Mouse (Mus musculus) adrenal gland, postnatal 36 days (tissue): ENCODE data around the gene Gm14597. TPM values are rescaled to one million over a fixed set of nuclear protein-coding genes. Genes with fewer than 3 reads are reported as not detected.
"Not testable (repeated sequence)": the region's sequence is repeated elsewhere in the genome, so short reads cannot be mapped to it uniquely, and the experiment has no call there.

ENCODE experiments used
- DNase-seq, 2 experiments: peaks; one replicate each; pipeline ENCODE4 v3.0.0; 2021; ENCODE audit warnings: mixed read lengths in 1 of 2
- long read RNA-seq, 2 experiments: library from polyadenylated mRNA; stranded (forward); transcript quantifications; one replicate each; pipeline ENCODE4 v2.0.0; 2021; ENCODE audit warnings: borderline sequencing depth in 2 of 2
- total RNA-seq, 2 experiments: library from RNA; stranded (reverse); gene quantifications; 2 replicates each; pipeline ENCODE4 v1.2.3; 2021

The Gm14597 gene
- not detected for total RNA-seq
- long read RNA-seq, experiment 1, partial matches to known transcripts, result 0 of 1 reads
- long read RNA-seq, experiment 1, other reads (novel, unspliced or antisense), result 1 of 1 reads
- long read RNA-seq, experiment 2, result 0 reads

DNA sequence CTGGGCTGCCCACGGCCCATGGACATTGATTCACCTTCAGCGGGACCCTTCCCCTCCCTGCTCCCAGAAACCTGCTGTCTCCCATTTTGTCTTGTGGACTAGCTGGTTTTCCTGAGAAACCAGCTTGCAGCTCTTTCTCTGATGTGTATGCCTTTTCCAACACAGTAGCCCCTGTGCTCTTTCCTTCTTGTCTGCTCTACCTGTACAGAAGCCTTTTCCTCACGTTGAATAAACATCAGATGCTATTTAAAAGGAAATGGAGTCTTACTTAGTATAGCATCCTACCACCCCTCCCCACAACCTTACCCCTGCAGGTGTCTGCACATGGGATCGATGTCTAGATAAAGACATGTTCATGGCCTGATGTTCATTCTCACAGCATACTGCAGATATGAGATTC, at the start of gene Gm14597:
TSS of gene Gm14597 (minus strand) at position 101 of the 400 bp plus-strand sequence.
- DNase-seq, result not testable (repeated sequence)

DNA sequence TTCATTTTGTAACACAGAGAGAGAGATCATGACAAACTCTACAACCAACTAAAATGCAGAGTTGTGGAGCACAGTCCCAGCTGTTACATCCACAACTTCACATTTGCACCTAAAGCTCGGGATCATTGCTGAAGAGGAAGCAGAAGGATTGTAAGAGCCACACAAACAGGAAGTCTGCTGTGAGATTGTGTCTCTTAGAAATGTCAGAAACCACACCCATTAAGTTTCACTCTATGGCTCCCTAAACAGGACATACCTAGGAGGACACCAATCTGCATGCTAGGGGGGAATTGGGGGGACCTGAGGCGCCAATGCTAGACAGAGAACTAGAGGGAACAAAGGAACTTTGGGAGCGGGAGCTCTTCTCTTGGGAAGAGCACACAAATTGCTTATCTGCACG, 44.1 kb upstream of the Gm14597 start:
- DNase-seq, result not testable (repeated sequence)

DNA sequence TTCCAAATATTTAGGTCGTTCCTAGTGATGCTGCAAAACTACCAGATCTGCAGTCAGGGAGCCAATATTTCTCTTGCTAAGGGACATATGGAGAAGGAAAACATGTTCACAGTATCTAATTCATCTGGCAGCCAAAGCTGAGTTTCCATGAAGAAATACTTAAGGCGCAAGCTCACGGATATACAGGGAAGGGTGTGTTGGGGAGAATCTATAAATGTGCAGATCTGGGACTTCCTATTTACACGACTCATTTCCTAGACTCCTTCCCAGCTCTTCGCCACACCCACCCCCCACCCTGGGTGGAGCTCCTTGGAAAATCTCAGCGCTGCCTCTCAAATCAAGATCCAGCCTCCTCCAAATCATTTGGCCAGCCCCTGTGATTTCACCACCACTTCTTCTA, 37.1 kb upstream of the Gm14597 start:
- DNase-seq, result peak in 1 of 2 experiments; percentile 2

DNA sequence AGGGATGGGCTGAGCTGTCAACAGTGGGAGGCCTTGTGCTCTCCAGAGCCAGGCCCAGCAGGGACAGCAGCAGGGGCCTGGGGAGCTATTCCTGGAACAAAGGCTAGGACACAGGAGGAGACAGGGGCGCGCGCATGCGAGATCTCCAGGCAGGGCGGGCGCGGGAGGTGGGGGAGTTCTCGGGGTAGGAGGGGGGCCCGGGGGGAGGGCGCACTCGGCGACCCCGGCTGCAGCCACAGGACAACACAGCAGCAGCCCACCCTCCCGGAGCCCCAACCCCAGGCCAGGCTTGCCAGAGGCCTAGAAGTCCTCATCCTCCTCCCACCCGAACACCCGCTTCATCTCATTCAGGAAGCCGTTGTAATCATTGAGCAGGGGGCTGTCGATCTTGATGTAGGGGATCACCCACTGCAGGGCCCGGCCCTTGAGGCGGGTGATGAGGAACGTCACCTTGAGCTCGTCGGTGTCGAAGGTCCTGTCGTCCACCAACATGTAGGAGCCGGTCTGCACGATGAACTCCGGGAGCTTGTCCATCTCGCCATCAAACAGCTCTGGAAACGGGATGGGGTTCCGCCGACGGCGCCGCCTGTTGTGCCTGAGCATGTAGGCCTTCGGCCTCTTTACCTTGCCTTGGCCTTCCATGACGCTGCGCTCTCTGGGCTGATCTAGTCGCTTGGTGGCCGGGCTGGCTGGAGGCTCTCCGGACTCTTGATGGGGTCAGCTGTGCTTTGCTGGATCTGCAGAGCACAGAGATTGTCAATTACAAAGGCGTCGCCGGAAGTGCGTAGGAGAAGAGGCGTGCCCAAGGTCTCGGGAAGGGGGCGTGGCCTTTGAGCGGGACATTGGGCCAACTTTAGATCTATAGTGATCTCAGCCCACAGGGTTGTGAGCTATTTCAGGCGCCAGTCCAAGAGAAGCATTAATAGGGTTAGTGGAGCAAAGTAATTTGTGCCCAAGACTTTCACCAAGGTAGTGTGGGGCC, 34.5 kb upstream of the Gm14597 start, which contains the start of gene Rtl8a:
TSS of gene Rtl8a (minus strand) at position 703 of the 982 bp plus-strand sequence.
- peak; percentile 85 to 86 for DNase-seq

DNA sequence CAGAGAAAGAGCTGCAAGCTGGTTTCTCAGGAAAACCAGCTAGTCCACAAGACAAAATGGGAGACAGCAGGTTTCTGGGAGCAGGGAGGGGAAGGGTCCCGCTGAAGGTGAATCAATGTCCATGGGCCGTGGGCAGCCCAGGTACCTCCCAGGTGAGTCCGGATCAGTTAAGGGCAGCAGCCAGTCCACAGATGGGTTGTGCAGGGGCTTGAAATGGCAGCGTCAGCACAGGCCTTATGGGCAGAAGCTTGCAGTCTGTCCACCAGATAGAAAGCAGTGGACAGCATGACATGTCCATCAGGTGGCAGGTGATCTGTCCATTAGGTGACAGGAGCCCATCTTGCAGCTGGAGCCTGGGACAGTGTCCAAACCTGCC, 33.8 kb upstream of the Gm14597 start:
- not testable (repeated sequence) for DNase-seq

DNA sequence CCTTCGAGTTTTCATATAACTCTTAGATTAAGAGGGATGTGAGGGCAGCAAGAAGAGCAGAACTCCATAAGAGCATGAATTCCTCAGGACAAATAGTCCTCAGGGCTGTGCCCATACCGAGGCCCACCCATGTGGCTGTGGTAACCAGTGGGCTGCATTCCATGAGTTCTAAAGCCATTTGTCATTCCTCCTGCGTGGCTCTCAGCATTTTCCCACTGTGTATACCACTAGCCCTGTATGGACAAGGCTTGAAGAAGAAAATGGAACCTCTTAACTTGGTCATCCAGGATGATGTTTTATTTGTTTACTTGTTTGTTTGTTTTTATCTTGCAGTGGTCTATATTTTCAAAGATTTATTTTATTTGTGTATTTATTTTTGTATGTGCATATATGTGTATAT, 29.3 kb upstream of the Gm14597 start:
- DNase-seq, result not testable (repeated sequence)

DNA sequence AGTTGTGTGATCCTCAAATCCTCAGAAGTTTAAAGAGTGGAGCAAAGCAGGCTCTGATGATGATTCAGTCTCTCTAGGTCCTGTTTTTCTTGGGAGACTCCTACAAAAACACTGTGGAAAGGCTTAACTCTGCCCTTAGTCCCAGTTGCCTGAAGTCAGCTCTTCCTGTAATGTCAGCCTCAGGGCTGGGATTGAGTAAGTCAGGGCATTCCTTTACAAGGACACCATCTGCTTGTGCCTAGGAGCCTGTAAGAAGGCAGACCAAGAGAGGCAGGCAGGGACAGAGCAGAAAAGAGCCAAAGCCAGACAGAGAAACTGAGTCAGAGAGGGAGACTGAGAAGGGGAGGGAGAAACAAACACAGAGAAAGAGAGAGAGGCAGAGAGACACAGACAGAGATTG, 2.6 kb upstream of the Gm14597 start:
- DNase-seq, result not testable (repeated sequence)

DNA sequence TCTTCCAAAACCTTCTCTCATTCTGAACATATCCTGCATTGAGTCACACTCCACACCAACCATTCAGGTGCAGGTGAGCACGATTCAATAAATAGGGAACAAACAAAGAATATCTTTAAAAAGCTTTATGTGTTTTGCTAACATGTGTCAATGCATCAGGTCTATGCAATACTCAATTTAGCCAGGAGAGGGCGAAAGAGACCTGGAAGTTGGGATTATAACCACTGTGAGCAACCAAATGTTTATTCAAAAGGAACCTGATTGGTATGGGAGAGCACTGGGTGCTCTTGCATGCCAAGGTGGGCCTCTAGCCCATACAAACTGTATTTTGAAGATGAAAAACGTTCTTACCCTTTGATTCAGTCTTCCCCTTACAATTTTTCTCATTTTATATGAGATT, 1.8 kb upstream of the Gm14597 start:
- DNase-seq, result peak; percentile 38 to 62

DNA sequence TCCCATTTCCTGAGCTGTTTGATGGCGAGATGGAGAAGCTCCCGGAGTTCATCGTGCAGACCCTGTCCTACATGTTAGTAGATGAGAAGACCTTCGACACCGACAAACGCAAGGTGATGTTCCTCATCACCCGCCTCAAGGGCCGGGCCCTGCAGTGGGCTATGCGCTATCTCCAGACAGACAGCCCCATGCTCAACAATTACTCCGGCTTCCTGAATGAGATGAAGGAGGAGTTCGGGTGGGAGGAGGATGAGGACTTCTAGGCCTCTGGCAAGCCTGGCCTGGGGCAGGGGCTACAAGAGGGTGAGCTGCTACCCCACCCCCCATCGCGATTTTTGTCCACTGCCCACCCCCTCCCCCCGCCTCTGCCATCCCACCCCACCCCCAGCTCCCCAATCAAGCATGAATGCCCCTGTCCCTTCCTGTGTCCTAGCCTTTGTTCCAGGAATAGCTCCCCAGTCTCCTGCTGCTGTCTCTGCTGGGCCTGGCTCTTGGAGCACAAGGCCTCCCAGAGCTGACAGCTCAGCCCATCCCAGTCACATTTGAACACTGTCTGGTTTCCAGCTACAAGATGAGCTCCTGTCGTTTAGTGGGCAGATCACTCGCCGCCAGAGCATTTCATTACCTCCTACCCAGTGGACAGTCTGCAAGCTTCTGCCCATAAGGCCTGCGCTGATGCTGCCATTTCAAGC, 511 bp downstream of the Gm14597 start:
- peak; percentile 2 to 15 for DNase-seq

DNA sequence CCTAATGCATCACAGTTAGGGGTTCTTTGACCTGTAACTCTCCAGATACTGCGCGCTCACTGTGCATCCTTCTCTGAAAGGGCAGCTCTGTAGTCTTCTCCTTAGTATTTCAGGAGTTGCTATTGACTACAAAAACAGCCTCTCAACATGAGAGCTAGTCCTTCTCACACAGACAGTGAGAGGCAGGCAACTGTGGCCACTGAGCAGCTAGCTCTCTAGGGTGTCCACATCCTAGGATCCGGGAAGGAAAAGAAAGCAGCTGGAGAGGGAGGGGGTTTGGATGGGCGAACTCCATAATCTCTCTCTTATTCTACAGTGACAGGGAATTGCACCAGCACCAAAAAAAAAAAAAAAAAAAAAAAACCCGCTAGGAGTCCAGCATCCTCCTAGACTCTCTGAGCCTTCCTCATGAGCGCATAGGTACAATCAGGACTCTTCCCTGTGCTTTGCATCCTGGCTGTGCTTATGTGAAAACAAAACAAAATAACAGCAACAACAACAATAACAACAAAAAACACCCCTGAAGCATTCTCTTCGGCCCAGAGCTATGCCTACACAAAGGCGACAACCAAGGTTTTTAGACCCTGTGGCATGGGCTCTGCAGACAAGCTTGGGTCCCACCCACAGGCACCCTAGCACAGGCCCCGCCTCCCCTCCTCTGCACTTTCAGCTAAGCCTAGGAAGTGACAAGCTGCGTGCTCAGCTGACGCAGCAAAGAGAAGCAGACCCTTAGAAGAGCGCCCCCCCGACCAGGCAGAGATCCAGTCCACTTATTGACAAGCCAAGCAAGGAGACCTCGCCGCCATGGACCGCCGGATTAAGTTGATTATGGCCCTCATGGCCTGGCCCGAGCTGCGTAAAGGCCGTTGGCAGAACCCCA, 1.3 kb downstream of the Gm14597 start, which contains the start of gene Rtl8c:
TSS of gene Rtl8c (plus strand) at position 791 of the 880 bp plus-strand sequence.
- peak; percentile 77 to 85 for DNase-seq

DNA sequence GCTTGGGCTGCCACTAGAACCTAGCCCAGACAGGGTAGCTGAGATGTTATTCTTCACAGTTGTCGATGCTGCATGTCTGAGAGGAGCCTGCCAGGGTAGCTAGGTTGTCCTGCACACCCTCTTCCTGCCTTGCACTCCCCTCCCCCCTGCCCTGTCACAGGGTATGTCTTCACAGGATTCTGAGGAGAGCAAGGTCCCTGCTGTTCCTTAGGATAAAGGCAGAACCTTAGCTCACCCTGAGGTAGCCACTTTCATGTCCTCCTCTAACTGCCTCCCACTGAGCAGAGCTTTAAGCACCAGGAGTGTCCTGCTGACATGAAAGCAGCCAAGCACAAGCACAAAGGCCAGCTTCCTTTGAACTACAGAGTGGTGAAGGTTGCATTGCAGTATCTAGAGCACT, 2.6 kb downstream of the Gm14597 start:
- DNase-seq, result not testable (repeated sequence)

DNA sequence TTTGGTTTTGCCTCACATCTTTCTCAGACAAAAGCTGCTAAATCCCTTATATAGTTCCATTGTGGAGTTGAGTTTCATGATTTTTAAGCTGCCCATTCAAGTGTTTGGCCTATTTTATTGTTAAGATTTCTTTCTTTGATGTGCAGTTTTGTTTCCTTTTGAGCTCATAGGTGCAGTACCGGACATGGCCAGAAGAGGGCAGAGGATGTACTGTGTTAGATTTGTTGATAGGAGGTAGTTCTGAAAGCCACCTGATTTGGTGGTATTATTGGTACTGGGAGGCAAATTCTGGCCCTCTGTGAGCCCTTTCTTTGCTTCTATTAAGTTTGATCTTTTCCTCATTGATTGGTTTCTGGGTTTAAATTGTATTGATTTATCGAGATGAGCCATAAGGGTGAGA, 8.8 kb downstream of the Gm14597 start:
- DNase-seq, result peak; percentile 65 to 66

DNA sequence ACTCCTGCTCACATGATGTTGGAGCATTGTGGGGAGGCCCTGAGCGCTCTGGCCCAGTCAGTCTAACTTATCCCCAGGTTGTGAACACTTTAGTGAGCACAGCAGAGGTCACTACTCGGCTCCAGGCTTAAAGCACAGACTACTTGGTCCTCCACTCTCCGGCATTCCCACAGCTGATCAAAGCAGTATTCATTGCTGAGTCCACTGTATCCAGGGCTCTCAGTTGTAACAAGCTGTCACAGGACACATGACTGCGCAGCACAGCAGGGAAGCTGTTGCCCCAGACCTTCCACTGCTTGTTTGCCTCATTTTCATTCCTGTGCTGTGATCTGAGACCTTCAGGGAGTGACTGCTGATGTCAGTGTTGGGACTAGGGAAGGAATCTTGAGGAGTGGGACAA, 25.4 kb downstream of the Gm14597 start:
- DNase-seq, result not testable (repeated sequence)

DNA sequence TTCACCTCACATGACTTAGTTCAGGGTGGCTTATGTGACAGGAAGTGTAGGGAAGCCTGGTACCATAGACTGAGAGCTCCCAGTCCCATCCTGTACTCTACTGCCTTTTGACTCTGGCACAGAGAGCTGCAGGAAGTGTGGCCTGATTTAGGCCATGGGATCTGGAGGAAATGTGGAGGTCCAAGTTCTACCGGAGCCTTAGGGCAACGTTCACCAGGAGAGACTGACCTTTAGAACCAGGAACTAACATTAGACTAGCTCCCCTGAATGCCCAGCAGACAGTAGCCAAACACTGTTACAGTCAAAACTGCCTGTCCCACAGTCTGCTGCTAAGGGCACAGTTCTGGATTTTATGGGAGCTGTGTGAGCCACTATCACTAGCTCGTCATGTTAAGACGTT, 27.4 kb downstream of the Gm14597 start:
- not testable (repeated sequence) for DNase-seq

DNA sequence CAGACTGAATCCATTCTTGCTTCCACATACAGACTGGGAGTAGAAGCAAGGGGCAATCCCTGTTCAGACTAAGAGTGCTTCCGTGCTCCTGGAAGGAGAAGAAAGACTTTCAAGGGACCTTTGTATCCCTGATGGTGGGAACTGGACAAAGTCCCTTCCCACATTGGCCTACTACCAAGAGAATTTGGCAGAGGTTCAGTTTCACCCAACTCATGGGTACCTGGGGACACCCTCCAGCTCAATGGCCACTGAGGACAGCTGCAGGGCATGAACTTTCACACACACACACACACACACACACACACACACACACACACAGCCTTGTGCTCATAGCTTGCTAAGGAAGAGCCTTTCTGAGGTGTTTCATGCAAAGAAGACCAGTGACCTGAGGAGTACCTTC, 29.5 kb downstream of the Gm14597 start:
- no peak for DNase-seq

Other genes starting within 250 kb of the Gm14597 start
- 10 to 100 TPM; 24.8 to 26.3 TPM for gene Mospd1, start 238.5 kb downstream of the Gm14597 start, total RNA-seq
- gene Etd, start 174.1 kb downstream of the Gm14597 start, total RNA-seq, result not detected
- gene Rtl8c, start 947 bp downstream of the Gm14597 start, total RNA-seq, result 100 to 1,000 TPM; 124 to 144 TPM
- gene Rtl8a, start 34.7 kb upstream of the Gm14597 start, total RNA-seq, result 100 to 1,000 TPM; 161 to 191 TPM
- 100 to 1,000 TPM in 1 of 2 experiments, 10 to 100 TPM in 1; 85.5 to 112 TPM for gene Rtl8b, start 61.4 kb upstream of the Gm14597 start, total RNA-seq
- gene 4930502E18Rik, start 115.8 kb upstream of the Gm14597 start, total RNA-seq, result not detected
- not detected for gene 1700013H16Rik, start 148.9 kb upstream of the Gm14597 start, total RNA-seq
- gene Zfp36l3, start 167.4 kb upstream of the Gm14597 start, total RNA-seq, result not detected
- 1 to 10 TPM in 1 of 2 experiments, under 1 TPM in 1; 0.72 to 1.6 TPM for gene Xlr, start 188.7 kb upstream of the Gm14597 start, total RNA-seq